Mouse (Mus musculus) frontal cortex, adult (tissue): Measurements from ENCODE around the gene Rapgefl1.
"Not testable (repeated sequence)": the region's sequence is repeated elsewhere in the genome, so short reads cannot be mapped to it uniquely, and the experiment has no call there.

Experiments used
- ATAC-seq: cut with Nextera tagmentation; 2 replicates; pipeline ENCODE4 v1.9.2; 2017; ENCODE audit warnings: mild to moderate bottlenecking, moderate library complexity, mixed read lengths; ENCODE audit not compliant: low TSS enrichment

The Rapgefl1 gene

DNA sequence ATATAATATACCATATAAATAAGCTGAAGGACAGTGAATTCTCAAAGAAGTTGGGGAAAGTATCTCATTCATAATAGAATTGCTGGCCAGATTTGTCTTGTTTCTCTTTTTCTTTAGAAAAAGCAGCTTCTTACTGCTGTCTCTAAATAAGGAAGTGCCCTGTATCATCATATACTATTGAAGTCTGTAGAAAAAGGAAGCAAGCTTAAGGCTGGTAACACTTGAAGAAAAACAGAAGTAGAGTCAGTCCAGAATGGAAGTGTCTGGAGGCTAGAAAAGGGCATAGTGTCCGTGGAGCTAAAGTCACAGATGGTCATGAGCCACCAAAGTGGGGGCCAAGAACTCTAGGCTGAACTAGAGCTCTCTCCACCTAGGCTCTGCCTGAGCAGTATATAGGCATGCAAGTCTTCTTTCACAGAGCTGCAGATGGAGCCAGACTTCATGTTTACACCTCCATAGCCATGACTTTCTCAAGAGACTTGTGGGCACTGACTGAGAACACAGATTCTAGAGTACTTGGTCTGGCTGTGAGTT lies 19.8 kb upstream of the Rapgefl1 start:
- no peak for ATAC-seq

DNA sequence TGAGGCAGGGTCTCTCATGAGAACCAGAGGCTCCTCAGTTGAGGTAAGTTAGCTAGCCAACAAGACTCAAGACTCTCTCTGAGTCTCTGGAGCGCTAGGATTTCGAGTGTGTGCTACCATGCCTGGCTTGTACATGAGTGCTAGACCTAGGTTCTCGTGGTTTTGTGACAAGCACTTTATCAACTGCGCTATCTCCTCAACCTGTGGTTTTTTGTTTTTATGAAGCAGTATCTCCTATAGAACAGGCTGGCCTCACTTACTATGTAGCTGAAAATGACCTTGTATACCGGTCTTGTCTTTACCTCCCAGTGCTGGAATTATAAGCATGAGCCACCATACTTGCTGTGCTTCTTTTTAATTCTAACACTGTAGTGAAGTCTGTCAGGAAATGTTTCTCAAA lies 15.6 kb upstream of the Rapgefl1 start:
- ATAC-seq, result no peak

DNA sequence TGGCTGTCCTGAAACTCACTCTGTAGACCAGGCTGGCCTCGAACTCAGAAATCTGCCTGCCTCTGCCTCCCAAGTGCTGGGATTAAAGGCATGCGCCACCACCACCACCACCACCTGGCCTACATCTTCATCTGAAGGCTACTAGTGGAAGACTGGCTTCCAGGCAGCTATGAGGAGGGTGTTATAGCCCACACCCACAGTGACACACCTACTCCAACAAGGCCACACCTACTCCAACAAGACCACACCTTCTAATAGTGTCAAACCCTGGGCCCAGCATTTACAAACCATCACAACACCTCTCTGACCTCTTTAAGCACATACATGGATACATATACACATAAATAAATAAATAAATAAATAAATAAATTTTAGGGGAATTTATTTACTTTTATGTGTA lies 10.5 kb upstream of the Rapgefl1 start:
- not testable (repeated sequence) for ATAC-seq

DNA sequence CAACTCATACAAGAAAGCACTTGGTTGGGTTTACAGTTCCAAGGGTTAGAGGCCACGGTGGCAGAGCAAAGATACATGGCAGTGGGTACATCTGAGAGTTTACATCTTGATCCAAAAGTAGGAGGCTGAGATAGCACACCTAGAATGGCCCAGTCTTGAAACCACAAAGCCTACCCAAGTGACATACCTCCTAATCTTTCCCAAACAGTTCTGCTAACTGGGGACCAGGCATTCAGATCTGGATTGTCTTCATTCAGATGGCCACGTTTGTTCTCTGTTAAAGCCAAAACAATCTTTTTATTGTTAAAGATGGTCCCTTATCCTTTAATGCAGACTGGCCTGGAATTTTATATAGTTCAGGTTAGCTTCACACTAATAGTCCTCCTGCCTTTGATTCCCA lies 8.7 kb upstream of the Rapgefl1 start:
- ATAC-seq, result no peak

DNA sequence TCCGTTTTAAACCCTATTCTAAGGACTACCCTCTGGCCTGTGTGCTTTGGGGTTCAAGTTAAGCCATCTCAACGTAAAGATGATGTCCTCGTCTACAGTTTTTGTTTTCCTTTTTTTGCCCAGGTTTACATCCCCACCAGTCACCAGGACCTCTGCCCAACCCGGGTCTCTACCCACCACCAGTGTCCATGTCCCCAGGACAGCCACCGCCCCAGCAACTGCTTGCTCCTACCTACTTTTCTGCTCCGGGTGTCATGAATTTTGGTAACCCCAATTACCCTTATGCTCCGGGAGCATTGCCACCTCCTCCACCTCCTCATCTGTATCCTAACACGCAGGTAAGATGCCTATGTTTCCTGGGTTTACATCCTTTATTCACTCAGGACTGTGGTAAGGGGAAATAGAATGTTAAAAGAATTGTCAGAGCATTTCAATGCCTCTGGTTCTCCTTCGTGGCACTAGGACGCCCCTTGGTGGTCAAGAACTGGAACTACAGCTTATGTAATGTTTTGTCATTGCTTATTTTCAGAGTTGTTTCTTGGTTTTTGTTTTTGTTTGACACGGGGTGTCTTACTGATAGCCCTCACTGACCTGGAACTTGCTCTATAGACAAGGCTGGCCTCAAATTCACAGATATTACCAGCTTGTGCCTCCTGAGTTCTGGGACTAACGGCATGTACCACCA lies 7.4 kb upstream of the Rapgefl1 start:
- ATAC-seq, result no peak; the same call in 1 of the 2 replicates

DNA sequence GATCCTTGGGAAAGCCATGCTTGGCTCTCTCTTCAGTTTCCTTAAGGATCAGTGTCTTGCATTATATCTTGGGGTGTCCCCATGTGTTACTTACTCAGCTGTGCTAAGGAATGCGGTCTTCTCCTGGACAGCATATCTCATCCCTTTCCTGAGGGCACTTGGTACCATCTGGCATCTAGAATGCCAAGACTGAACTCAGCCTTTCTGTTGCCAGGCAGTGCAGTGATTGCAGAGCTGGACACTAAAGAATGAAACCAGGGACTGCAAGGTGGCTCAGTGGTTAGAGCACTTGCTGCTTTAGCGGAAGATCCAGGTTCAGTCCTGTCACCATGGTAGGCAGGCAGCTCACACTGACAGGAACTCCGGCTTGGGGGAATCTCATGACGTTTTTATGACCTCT lies 6.7 kb upstream of the Rapgefl1 start:
- ATAC-seq, result no peak

DNA sequence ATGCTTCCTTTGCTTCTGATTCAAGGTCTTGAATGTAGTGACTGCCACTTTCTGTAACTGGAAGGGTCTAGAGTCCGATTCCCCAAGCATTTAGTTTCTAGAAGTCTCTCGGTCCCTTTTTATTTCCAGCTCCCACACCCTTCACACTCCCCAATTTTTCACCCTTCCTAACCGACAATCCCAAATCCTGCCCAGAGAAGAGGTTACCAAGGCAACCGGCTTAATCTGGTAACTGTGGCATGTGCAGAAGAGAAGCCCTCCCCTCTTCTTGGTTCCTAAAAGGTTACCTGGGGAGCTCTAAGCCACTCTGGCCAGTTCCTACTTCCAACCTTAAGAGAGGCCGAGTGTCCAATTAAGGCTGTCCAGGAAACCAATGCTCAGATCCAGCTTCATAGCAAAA lies 1.3 kb upstream of the Rapgefl1 start:
- ATAC-seq, result no peak

DNA sequence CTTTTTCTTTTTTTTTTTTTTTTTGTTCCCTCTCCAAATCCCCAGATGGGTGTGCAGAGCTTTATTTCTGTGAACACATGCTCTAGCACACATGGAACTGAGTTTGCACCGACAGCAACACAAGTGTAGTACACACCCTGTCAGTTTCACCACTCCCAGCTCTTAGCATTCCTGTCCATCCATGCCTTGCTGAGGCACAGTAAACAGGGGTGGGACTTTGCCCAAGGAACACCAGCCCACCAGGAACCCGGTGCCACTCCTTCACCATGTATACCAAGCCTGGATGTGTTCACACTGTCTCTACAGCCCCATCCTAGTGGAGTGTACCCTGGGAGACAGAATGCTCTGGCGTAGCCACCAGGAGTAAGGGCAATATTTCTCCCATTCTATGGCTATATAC lies 860 bp upstream of the Rapgefl1 start:
- no peak for ATAC-seq

DNA sequence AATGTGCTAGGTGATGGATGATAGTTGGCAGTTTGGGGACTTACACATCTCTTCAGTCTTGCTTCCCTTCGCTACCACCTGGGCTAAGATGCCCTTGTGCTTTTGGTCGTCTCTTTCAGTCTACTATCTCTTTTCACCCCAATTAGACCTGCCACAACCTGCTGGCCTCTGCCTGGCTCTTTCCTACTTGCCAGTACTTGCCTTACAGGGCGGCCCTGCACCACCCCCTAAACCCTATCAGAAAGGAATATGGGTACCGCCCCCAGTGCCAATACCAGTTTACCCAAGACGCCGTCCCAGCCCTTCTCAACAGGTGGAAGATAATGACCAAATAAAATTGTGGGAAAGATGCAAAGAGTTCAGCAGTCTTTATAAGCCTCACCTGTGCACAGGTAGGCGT lies 457 bp upstream of the Rapgefl1 start:
- ATAC-seq, result no peak

DNA sequence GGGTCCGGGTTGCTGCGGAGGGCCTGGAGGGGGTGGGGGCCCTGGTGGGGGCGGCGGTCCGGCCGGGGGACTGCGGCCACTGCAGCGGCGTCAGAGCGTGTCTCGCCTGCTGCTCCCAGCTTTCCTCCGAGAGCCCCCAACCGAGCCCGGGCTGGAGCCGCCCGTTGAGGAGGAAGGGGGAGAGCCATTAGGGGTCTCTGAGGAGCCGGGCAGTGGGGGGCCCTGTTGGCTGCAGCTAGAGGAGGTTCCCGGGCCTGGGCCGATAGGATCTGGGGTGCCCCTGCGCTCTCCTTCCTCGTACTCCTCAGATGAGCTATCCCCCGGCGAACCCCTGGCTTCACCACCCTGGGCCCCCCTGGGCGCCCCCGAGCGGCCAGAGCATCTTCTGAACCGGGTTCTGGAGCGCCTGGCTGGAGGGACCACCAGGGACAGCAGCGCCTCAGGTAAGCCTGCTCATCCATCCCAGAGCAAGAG lies 683 bp downstream of the Rapgefl1 start:
- ATAC-seq, result no peak

DNA sequence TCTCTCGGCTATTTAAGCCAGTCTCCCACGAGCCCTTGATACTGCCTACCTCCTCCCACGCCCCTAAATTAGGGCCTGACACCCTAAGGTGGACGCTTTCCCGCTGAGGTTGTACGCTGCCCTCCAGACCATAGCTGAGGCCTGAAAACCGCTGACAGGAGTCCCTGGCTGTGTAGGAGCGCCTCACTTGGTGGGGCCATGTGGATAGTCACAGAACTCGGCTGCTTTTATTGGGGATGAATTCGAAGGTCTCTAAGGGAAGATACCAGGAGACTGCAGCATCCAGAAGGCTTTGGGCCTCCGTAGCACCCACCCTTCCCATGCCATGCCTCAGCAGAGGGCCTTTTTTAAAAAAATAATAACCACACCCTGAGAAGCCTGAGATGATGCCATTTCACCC lies 1.3 kb downstream of the Rapgefl1 start:
- peak; percentile 39; the same call in 1 of the 2 replicates for ATAC-seq

DNA sequence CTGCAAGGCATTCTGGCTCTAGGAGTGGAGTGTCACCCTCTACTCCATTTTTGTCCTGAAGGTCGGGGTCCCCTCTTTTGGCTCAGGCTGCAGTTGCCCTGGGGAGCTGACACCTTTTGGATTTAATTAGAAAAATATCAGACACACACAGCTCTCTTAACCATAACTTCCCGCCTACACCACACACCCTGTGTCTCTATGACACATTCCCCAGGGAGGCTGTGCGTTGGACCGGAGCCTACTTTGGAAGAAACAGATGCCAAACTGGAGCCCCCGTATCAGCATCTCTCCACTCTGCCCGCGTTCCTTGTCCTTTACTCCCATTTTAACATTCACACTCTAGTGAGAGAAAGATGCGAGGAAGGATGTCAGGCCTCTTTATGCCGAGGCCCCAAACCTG lies 1.9 kb downstream of the Rapgefl1 start:
- peak; percentile 49 for ATAC-seq

DNA sequence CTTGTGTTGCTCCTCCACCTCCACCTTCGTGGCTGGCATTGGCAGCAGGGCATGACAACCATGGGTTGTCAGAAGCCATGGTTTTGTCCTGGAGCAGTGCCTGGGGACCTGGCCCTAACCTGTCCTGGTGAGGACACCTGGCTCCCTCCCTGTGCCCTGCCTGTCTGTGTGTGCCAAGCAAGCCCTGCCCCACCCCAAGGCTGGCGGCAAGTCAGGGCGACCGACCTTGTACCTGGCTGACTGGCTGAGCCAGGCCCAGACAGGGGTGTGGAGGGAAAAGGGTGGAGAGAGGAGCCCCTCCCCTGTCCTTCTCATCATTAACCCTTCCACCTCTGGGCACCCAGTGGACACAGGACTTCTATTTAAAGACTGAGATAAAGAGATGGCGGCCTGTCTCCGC lies 2.8 kb downstream of the Rapgefl1 start:
- no peak for ATAC-seq

DNA sequence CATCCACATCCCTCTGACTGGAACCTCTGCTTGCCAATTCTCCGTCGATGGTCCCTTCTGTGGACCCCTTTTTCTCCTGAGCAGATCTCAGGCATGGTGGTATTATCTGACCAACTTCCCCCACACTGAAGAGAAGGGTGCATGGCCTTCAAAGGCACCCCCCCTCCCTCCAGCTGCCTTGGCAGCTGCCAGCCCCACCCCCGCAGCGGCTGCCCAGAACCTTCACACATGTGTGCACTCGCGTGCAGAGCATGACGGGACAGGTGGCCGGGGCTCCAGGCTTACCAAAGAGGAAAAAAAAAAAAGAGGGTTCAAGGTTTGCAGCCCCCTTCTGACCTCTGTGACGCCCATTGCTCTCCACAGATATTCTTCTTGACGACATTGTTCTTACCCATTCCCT lies 3.3 kb downstream of the Rapgefl1 start:
- ATAC-seq, result no peak

DNA sequence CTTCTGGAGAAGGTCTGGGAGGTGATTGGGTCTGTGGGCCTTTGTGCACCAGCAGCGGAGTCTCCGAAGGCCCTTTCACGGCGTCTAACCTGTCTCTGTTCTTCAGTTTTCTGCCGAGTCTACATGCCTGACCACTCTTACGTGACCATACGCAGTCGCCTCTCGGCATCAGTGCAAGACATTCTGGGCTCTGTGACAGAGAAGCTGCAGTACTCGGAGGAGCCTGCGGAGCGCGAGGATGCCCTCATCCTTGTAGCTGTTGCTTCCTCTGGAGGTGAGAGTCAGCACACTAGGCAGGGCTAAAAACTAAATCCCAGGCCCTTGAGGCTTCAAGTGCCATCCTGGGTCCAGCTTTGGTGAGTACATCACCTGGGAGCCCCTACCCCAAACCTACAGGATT lies 9.4 kb downstream of the Rapgefl1 start:
- ATAC-seq, result peak; percentile 53; the same call in 1 of the 2 replicates

DNA sequence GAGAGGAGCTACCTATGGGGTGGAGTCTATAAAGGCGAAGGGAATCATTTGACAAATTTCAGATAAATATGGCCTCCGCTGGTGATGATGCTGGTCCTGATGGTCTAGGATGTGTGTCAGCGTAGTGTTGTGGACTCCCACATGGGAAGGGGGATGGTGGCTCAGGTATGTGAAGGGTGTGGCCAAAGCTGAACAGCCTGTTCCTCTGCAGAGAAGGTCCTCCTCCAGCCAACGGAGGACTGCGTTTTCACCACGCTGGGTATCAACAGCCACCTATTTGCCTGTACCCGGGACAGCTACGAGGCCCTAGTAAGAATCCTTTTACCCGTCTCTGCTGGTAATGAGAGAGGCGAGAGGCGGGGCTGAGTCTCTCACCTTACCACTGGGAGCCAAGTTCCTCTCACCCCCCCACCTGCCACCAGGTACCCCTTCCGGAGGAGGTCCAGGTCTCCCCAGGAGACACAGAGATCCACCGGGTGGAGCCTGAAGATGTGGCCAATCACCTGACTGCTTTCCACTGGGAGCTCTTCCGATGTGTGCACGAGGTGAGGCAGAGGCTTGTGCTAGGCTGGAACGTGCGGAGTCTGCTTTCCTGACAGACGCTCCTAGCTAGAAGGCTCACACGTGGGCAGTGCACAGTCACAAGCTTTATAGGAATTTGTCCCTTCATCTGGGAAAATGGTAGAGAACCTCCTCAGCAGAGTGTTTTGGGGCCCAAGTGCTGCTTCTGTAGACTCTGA lies 10.4 kb downstream of the Rapgefl1 start:
- ATAC-seq, result peak; percentile 26; the same call in 1 of the 2 replicates

DNA sequence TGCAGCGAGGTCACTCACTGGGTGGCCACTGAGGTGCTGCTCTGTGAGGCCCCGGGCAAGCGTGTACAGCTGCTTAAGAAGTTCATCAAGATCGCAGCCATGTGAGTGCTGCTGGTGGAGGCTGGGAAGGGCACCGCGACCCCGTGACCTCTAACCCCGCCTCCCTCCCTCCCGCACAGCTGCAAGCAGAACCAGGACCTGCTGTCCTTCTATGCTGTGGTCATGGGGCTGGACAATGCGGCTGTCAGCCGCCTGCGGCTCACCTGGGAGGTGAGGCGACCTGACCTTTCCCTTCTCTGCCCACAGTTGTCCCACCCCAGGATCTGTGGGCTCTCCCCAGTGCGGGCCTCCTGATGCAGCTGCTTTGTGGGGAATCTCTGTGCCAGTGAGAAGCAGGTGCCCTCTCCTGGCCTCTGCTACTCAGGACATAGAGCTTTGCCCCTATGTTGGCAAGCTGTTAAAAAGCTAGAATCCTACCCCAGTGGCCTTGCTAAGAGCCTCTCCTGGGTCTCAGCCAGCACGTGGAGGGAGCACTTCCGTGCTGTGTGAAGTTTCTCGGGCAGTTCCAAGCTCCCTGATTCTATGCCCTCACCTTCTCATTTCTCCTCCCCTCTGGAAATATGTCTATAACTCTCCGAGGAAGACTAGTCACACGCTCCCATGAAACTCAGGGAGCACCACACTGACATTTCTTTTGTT lies 12.8 kb downstream of the Rapgefl1 start:
- ATAC-seq, result no peak

DNA sequence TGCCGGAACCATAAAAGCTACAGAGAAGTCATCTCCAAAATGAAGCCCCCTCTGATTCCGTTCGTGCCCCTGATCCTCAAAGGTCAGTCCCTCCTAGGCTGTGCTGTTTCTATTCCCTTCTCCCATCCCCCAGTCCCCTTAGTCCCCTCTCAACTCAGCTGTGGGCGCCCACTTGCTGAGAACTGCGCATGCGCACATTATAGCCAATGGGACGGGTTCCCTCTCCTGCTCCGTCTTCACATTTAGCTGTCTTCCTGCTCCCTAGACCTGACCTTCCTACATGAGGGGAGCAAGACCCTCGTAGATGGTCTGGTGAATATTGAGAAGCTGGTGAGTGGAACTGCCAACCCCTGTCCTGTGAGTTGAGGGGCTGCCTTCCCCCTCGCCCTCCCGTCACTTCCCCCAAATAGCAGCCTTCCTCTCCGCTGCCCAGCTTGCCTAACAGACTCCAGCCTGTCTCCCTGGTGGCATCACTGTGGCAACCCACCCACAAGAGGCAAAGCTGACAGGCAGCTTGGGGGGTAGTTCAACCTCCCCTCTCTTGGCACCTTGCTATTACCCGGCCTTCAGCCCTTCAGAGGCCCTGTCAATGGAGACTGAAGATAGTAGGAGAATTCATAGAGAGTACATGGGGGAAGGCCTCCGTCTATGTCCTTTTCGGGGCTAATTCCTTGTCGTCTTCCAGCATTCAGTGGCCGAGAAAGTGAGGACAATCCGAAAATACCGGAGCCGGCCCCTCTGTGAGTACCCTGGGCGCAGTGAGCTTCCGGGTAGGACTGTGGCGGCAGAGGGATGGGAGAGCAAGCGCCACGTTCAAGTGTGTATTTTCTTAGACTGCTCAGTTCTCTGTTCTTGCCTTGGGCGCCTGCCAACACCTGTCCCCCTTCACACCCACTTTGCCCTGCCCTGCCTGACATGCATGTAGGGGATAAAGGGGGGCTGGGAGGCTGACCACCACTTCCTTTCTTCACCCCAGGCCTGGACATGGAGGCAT lies 13.8 kb downstream of the Rapgefl1 start:
- ATAC-seq, result no peak

DNA sequence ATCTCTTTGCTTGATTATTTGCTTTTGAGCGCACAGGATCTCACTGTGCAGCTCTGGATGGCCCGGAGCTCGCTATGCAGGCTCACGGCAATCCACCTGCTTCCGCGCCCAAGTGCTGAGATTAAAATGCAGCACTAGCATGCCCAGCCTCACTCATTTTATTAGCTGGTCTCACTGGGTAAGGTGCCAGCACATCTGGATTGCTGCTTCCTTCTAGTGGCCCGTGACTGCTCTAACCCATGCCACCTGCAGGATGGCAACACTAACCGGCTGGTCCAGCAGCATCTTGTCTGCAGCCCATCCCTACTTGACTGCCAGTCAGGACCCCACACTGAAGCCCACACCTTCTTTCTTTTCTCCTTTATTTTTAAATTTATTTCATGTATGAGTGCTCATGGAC lies 17.5 kb downstream of the Rapgefl1 start:
- ATAC-seq, result no peak

DNA sequence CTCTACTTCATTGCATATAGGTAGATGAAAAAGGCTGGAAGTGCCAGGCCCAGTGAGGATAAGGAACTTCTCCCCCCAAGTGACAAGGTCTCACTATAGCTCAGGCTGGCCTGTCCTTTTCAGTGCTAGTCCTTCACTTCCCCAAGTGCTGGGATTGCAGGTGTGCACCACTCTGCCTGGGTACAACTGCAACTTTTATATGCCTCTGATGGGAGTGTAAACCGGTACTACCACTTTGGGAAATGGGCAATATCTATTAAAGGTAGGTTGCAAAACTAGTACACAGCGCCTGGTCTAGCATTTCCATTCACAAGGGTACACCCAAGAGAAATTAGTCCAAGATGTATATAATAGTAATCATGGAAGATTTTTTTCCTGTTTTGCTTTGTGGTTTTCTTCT lies 18.1 kb downstream of the Rapgefl1 start:
- ATAC-seq, result no peak
